Mouse (Mus musculus): ENCODE measurements around the gene Rasal1.

The Rasal1 gene

GRCm38 (mm10) chr5:120648569-120649373 is at the start of gene Rasal1:
Gene Rasal1, plus strand, starts transcription at chr5:120648812.
- DNase-seq (ENCODE audit: low read depth, low spot score) = peak; percentile 91
- H3K36me3 ChIP-seq (ENCODE audit: control insufficient read depth, insufficient read depth, low read length, poor library complexity, severe bottlenecking) = no peaks in the 10 kb centered on the region

GRCm38 (mm10) chr5:120599625-120600024 is 49.0 kb upstream of the Rasal1 start:
- H3K36me3 ChIP-seq (ENCODE audit: control insufficient read depth, insufficient read depth, low read length, poor library complexity, severe bottlenecking) = no peaks in the 10 kb centered on the region
- DNase-seq (ENCODE audit: low read depth, low spot score) = no peak
- no peaks in the 10 kb centered on the region for H3K27me3 ChIP-seq (ENCODE audit: control insufficient read depth, insufficient read depth, low read length, poor library complexity, severe bottlenecking)

More at GRCm38 (mm10) chr5:120648569-120649373, at the start of gene Rasal1:
- no peaks in the 10 kb centered on the region for H3K27me3 ChIP-seq (ENCODE audit: control insufficient read depth, insufficient read depth, low read length, poor library complexity, severe bottlenecking)

- Histone ChIP-seq H3K27me3 (ENCODE audit: control insufficient read depth, insufficient read depth, low read length, poor library complexity, severe bottlenecking) (no peaks in the 10 kb centered on the region), H3K36me3 (ENCODE audit: control insufficient read depth, insufficient read depth, low read length, poor library complexity, severe bottlenecking) (no peaks in the 10 kb centered on the region)
- DNase-seq (ENCODE audit: low read depth, low spot score) = no peak
Measured at GRCm38 (mm10) chr5:120600946-120601668, 47.5 kb upstream of the Rasal1 start.

GRCm38 (mm10) chr5:120602210-120602609 is 46.4 kb upstream of the Rasal1 start:
- H3K27me3 ChIP-seq (ENCODE audit: control insufficient read depth, insufficient read depth, low read length, poor library complexity, severe bottlenecking) = no peaks in the 10 kb centered on the region
- no peaks in the 10 kb centered on the region for H3K36me3 ChIP-seq (ENCODE audit: control insufficient read depth, insufficient read depth, low read length, poor library complexity, severe bottlenecking)
- no peak for DNase-seq (ENCODE audit: low read depth, low spot score)

- no peak for DNase-seq (ENCODE audit: low read depth, low spot score)
- no peaks in the 10 kb centered on the region for H3K27me3 ChIP-seq (ENCODE audit: control insufficient read depth, insufficient read depth, low read length, poor library complexity, severe bottlenecking)
- H3K36me3 ChIP-seq (ENCODE audit: control insufficient read depth, insufficient read depth, low read length, poor library complexity, severe bottlenecking) = no peaks in the 10 kb centered on the region
Measured at GRCm38 (mm10) chr5:120603515-120603914, 45.1 kb upstream of the Rasal1 start.

- no peaks in the 10 kb centered on the region for H3K36me3 ChIP-seq (ENCODE audit: control insufficient read depth, insufficient read depth, low read length, poor library complexity, severe bottlenecking)
- no peaks in the 10 kb centered on the region for H3K27me3 ChIP-seq (ENCODE audit: control insufficient read depth, insufficient read depth, low read length, poor library complexity, severe bottlenecking)
- DNase-seq (ENCODE audit: low read depth, low spot score) = peak; percentile 89
Measured at GRCm38 (mm10) chr5:120604839-120605238, 43.8 kb upstream of the Rasal1 start.

GRCm38 (mm10) chr5:120605241-120605661 is 43.4 kb upstream of the Rasal1 start:
- H3K27me3 ChIP-seq (ENCODE audit: control insufficient read depth, insufficient read depth, low read length, poor library complexity, severe bottlenecking) = no peaks in the 10 kb centered on the region
- no peak for DNase-seq (ENCODE audit: low read depth, low spot score)
- no peaks in the 10 kb centered on the region for H3K36me3 ChIP-seq (ENCODE audit: control insufficient read depth, insufficient read depth, low read length, poor library complexity, severe bottlenecking)

GRCm38 (mm10) chr5:120605688-120606087 is 42.9 kb upstream of the Rasal1 start:
- Histone ChIP-seq H3K27me3 (ENCODE audit: control insufficient read depth, insufficient read depth, low read length, poor library complexity, severe bottlenecking) (no peaks in the 10 kb centered on the region), H3K36me3 (ENCODE audit: control insufficient read depth, insufficient read depth, low read length, poor library complexity, severe bottlenecking) (no peaks in the 10 kb centered on the region)
- DNase-seq (ENCODE audit: low read depth, low spot score) = peak; percentile 94

GRCm38 (mm10) chr5:120606590-120607200 is 41.9 kb upstream of the Rasal1 start:
- H3K27me3 ChIP-seq (ENCODE audit: control insufficient read depth, insufficient read depth, low read length, poor library complexity, severe bottlenecking) = no peaks in the 10 kb centered on the region
- DNase-seq (ENCODE audit: low read depth, low spot score) = no peak
- H3K36me3 ChIP-seq (ENCODE audit: control insufficient read depth, insufficient read depth, low read length, poor library complexity, severe bottlenecking) = no peaks in the 10 kb centered on the region

GRCm38 (mm10) chr5:120607335-120607734 is 41.3 kb upstream of the Rasal1 start:
- no peaks in the 10 kb centered on the region for H3K36me3 ChIP-seq (ENCODE audit: control insufficient read depth, insufficient read depth, low read length, poor library complexity, severe bottlenecking)
- no peak for DNase-seq (ENCODE audit: low read depth, low spot score)

GRCm38 (mm10) chr5:120609246-120609775 is 39.3 kb upstream of the Rasal1 start:
- no peak for DNase-seq (ENCODE audit: low read depth, low spot score)

More at GRCm38 (mm10) chr5:120607335-120607734, 41.3 kb upstream of the Rasal1 start:
- no peaks in the 10 kb centered on the region for H3K27me3 ChIP-seq (ENCODE audit: control insufficient read depth, insufficient read depth, low read length, poor library complexity, severe bottlenecking)

GRCm38 (mm10) chr5:120610906-120611305 is 37.7 kb upstream of the Rasal1 start:
- Histone ChIP-seq H3K27me3 (ENCODE audit: control insufficient read depth, insufficient read depth, low read length, poor library complexity, severe bottlenecking) (no peaks in the 10 kb centered on the region), H3K36me3 (ENCODE audit: control insufficient read depth, insufficient read depth, low read length, poor library complexity, severe bottlenecking) (0 out of 2 replicates have a peak, but pooled peaks cover 2% of the 10 kb centered on the region)
- no peak for DNase-seq (ENCODE audit: low read depth, low spot score)

More at GRCm38 (mm10) chr5:120609246-120609775, 39.3 kb upstream of the Rasal1 start:
- Histone ChIP-seq H3K27me3 (ENCODE audit: control insufficient read depth, insufficient read depth, low read length, poor library complexity, severe bottlenecking) (no peaks in the 10 kb centered on the region), H3K36me3 (ENCODE audit: control insufficient read depth, insufficient read depth, low read length, poor library complexity, severe bottlenecking) (no peaks in the 10 kb centered on the region)

GRCm38 (mm10) chr5:120611416-120611815 is 37.2 kb upstream of the Rasal1 start:
- Histone ChIP-seq H3K36me3 (ENCODE audit: control insufficient read depth, insufficient read depth, low read length, poor library complexity, severe bottlenecking) (0 out of 2 replicates have a peak, but pooled peaks cover 2% of the 10 kb centered on the region), H3K27me3 (ENCODE audit: control insufficient read depth, insufficient read depth, low read length, poor library complexity, severe bottlenecking) (no peaks in the 10 kb centered on the region)
- no peak for DNase-seq (ENCODE audit: low read depth, low spot score)

GRCm38 (mm10) chr5:120612442-120612821 is 36.2 kb upstream of the Rasal1 start, which contains the start of the genes Rita1 and Ddx54:
Gene Rita1, minus strand, starts transcription at chr5:120612589.
Gene Ddx54, plus strand, starts transcription at chr5:120612739.
- peak; percentile 97 for DNase-seq (ENCODE audit: low read depth, low spot score)
- no peaks in the 10 kb centered on the region for H3K27me3 ChIP-seq (ENCODE audit: control insufficient read depth, insufficient read depth, low read length, poor library complexity, severe bottlenecking)
- 0 out of 2 replicates have a peak, but pooled peaks cover 2% of the 10 kb centered on the region for H3K36me3 ChIP-seq (ENCODE audit: control insufficient read depth, insufficient read depth, low read length, poor library complexity, severe bottlenecking)
